Mouse (Mus musculus): ENCODE measurements around the gene Mpdu1.

The Mpdu1 gene

GRCm38 (mm10) chr11:69689891-69690290 is 27.4 kb upstream of the Mpdu1 start:
- no peak for DNase-seq

- DNase-seq, result no peak
These were observed 24.6 kb upstream of the Mpdu1 start for GRCm38 (mm10) chr11:69687061-69687460.

DNA sequence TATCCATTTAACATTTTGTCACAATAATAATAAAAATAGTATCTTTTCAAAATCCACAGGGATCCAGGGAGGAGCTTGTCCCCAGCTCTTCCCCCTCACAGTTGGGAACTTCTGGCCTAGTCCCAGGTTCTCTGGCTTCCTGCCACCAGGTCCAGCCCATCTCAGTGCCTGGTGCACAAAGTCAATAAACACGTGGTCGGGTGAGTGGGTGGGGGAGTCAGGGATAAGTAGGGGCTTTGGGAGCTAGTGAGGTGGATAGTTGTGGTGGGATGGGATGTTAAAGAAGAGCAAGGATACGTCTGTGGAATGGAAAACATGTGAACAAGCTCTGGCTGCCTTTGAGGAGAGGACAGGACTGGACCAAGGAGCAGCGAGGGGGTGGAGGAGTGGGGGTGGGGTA is 23.9 kb upstream of the Mpdu1 start:
- no peak for DNase-seq

DNA sequence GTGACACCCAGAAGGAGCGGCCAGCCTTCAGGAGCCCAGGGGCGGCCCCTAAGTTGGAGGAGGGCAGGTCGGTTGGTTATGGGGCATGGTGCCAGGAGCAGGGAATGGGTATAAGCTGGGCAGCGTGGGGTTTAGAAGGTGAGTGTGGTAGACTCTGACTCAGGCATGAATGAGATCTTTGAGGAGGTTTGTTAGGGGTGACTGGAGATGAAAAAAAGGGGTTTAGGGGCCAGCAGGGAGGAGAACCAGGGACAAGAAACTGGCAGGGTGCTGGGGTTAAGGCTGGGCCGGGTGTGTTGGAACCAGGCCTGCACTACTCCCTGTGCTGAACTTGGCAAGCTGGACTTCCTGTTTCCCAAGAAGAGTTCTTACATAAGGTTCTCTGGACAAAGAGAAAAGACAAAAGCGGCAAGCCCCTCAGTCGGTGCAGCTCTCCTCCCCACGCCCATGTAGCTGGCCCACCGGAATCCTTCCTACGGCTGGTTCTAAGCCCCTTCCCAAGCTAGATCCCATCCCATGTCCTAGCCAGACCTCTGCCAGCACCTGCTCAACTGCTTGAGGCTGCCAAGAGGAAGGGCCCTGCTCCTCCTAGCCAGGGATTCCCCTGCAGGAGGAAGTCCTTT is 23.2 kb upstream of the Mpdu1 start, which contains the start of gene Tnfsf13:
Tnfsf13 (minus strand) TSS at position 259 of the 623 bp plus-strand sequence.
- DNase-seq, result no peak

DNA sequence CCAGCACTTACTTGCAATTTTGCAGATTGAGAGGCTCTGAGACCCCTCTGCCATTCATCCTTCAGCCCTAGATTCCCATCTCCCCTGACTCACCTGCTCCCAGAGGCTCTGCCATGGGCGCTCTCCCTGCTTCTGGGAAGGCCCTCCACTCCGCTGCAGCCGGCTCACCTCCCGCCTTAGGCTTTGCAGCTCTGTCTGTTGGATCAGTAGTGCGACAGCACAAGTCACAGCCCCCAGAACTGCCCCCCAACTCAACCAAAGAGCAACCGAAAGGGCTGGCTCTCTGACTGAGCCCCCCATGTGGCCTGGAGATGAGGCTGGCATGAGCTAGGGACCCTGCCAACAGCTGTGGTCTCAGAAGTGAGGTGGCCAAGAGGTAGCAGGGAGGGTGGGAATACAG is 22.5 kb upstream of the Mpdu1 start:
- no peak for DNase-seq

GRCm38 (mm10) chr11:69684128-69684745 is 21.8 kb upstream of the Mpdu1 start:
- no peak for DNase-seq

DNA sequence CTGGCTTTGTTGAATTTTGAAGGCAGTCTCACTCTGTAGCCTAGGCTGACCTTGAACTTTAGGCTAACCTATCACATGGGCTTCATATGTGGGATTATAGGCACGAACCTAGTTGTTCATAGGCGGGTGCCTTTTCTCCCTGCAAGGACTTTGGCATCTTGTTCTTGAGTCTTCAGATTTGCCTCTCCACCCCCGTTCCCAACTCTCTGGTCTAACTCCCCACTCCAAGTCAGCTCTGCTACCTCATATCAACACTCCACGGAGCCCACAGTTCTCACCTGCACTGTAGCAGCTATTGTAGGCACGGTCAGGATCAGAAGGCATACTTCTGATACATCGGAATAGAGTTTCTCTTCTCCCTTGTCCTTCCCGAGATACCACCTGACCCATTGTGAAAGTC is 21.1 kb upstream of the Mpdu1 start:
- DNase-seq, result no peak

DNA sequence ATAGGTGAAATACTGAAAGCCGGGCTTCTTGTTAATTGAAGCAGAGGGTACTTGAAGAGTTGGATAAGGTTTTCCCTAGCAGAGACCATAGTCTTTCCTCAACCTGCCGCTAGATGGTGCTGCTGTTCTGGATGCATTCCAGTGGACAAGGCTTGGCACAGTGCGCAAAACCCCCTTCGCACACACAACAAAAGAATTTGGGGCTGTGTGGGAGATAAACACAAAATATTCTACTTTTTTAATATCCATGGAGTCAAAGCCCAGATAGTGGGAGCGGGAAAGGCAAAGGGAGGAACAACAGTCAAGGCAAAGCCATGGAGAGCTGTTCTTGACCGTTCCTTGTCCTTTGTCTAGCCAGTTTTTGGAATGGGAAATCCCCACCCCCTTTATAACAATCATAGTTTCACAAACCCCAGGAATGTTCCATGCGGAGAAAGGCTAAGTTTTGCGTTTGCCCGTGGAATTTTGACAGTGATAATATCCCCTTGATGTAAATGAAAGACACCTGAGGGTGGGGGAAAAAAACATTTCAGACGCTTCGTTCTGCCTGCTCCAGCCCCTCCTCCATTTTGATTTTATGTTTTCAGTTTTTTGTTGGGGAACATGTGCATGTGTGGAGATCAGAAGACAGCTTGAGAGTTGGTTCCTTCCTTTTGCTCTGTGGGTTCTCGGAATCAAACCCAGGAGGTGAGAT is 20.5 kb upstream of the Mpdu1 start:
- DNase-seq, result peak; percentile 89

DNA sequence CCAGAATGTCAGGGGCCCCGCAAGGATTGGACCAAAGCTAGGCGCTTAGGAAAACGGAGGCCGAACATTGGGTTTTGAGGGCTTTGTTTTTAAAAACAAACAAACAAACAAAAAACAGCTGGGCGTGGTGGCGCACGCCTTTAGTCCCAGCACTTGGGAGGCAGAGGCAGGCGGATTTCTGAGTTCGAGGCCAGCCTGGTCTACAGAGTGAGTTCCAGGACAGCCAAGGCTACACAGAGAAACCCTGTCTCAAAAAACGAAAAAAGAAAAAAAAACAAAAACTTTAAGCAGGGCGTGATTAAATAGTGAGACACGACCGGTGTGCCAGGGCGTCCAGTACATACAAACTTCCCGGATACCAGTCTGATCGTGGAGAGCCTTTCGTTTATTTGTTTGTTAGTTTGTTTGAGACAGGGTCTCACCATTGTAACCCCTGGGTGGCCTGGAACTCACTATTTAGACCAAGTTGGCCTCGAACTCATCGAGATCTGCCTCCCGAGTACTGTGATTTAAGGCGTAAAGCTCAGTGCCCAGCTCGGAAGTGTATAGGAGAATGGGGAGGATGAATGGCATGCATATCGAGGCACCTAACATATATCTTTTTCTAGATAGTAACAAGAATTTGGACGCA is 19.9 kb upstream of the Mpdu1 start:
- DNase-seq, result no peak

- DNase-seq, result peak; percentile 98
These were observed 19.1 kb upstream of the Mpdu1 start, which contains the start of gene Senp3 for GRCm38 (mm10) chr11:69681314-69682208. Senp3 (minus strand) TSS chr11:69682084.

DNA sequence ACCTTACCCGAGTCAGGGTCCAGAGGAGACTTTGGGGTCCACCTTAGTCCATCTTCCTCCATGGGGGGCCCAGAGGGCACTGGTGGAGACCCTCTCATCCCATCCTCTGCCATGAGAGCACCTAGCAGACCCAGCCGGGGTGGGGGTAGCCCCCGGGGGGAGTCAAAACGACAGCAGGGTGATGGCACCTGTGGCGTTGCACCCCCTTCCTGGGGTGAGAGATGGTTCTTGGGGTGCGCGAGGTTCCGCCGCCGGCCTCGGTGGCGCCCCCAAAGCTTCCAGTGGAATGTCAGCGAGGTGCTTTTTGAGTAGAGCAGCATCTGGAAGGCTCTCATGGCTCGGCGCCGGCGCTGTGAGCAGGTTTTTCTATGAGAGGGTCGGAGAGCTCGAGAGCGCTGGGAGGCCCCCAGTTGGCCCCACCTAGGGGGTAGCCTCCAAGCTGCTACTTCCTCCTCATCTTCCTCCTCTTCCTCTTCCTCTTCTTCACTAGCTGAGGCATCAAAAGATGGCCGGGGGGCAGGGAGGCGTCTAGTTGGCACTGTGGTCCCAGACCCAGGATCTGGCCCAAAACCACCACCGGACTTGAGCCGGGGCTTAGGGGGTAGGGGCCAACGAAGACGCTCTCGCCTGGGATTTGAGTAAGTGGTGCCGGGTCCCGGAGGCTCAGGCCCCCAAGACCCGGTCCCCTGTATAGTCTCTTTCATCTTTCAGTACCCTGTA is 17.9 kb upstream of the Mpdu1 start:
- DNase-seq, result no peak

DNA sequence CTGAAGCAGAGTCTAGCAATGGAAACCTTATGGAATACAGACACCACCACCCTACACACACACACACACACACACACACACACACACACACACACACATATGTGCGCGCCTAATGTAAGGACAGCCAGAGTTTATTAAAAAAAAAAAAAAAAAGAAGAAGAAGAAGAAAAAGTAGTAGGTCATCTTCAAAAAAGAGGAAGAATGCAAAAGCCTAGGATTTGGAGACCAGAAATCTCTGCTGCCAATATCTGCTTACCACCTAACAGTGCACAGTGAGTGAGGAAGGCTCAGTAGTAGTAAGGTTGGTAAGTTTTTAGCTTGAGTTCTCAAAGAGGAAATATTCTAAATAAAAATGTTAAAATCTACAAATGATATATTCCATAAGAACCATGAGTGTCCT is 16.7 kb upstream of the Mpdu1 start:
- DNase-seq, result no peak

DNA sequence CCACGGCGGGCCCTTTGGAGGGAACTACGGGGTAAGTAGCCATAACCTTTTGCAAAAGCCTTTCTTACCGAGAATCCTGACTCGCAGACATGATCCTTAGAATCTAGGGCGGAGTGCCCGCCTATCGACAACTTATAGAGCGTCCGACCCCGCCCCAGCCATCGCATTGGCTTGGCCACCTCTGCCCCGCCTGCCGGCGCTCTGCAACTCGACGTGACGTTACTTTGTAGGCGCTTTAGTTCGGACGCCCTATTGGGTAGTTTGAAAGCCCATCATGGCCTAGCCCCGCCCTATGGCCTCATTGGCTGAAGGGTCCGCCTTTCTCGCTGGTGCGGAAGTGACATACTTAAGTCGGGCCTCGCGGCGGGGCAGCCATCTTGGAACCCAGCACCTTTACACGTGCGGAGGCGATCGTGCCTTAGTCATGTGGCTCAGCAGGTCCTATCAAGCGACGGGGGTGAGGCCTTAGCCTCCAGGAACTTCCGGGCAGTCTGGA is 9.8 kb upstream of the Mpdu1 start, which contains the start of gene Eif4a1:
Eif4a1 (minus strand) TSS at position 213 of the 496 bp plus-strand sequence.
- peak; percentile 99 for DNase-seq

- DNase-seq, result no peak
These were observed 9.3 kb upstream of the Mpdu1 start for GRCm38 (mm10) chr11:69671726-69672124.

DNA sequence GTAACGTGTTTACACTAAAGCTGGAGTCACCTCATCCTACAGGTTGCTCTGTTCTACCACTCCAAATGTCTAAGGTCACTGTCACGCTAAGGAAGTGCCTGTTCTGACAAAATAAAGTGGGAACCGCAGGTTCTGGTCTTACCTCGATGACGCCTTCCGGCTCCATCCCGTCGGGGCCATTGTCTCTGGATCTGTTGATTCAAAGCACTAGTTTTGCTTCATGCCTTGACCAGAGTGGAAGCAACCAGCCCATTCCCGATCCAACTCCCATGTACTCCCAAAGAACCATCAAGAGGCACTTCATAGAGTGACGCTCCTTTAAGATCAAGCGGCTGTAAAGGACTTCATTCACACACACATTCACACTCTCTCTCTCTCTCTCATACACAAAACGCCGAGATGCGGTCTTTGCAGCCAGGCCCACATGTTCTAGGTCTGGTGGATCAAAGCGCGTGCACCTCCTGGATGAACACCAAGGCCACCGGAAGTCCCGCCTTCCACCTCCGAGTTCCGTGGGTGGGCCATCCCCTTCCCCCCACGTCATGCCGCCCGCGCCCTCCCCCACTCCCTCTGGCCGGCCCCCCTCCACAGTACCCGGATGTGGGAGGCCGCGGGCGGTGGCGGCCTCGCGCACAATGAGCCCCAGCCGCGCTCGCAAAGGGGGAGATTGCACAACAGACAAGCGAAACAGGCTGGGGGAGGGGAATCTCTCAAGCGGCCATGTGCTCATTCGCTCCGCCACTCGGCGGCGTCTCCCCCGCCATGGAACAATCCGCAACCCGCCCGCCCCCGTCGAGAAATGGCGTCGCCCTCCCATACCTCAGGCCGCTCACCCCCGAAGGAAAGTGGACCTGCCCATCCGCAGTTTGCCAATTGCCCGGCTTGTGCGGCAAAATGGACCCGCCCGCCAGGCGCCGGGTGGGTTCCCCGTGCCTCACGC is 8.6 kb upstream of the Mpdu1 start:
- peak; percentile 93 for DNase-seq

- no peak for DNase-seq
These were observed 4.2 kb upstream of the Mpdu1 start for GRCm38 (mm10) chr11:69666665-69667005.

DNA sequence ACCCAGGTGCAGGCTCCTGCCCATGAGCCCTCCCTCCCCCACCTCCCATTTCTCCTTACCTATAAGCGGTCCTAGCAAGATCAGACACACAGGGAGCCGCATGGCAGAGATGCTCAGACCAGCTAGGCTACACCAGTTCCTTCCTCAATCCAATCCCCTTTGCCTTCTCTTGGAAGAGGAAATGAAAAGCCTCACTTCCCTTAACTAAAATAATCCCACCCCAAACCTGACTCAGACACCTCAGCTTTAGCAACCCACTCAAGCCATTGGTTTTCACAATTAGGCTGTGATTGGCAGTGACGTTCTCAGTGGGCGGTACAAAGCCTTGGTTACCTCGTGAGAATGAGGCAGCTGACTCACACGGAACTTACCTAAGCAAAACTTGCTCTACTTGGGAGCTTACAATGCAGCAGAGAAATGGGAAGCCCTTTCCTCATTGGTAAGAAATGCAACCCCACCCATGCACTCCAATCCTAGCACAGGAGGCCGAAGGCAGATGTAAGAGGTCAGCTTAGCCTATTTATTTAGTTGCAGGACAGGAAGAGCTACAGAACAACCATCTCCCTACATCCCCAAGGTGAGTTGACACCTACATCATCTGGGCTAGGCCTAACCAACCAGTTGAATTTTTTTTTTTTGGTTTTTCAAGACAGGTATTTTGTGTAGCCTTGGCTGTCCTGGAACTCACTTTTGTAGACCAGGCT is 3.7 kb upstream of the Mpdu1 start, which contains the start of gene Cd68:
Cd68 (minus strand) TSS at position 193 of the 704 bp plus-strand sequence.
- peak; percentile 58 for DNase-seq

DNA sequence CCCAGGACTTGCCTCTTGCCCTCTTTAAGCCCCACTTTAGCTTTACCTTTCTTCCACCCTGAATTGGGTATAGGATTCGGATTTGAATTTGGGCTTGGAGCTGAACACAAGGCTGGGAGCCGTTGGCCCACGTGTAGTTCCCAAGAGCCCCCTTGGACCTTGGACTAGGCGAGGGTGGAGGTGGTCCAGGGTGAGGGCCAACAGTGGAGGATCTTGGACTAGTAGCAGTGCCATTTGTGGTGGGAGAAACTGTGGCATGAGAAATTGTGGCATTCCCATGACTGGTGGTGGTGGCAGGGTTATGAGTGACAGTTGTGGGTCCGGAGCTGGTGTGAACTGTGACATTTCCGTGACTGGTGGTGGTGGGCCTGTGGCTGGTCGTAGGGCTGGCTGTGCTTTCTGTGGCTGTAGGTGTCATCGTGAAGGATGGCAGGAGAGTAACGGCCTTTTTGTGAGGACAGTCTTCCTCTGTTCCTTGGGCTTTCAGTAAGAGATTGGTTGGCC is 3.1 kb upstream of the Mpdu1 start:
- DNase-seq, result no peak

DNA sequence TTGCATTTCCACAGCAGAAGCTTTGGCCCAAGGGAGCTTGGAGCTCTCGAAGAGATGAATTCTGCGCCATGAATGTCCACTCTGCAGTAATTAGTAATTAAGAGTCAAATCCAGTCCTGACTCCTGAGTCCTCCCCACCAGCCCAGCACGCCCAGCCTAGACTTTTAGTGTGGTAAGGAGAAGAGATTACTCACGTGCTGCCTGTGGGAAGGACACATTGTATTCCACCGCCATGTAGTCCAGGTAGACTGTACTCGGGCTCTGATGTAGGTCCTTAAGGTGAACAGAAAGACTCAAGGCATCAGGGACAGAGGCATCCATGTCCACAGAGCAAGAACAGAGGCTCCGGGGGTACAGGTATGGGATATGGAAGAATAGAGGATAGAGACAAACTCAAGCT is 2.4 kb upstream of the Mpdu1 start:
- DNase-seq, result no peak

DNA sequence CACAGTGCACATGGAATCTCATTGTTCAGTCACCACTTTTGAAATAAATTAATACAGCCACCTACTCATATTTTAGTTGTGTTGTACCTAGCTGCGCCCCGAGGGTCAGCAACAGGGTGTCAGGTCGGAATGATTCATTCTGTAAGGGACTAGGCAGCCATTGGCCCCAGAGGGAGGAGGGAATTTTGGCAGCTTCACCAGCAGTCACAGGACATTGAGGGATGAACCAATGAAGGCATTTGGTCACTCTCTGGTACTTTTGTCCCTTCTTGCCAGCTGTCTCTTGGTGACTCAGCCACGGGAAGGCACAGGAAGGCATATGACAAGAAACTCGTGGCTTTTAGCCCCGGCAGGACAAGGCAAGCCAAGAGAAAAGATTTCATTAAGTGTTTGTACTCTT is 1.4 kb upstream of the Mpdu1 start:
- no peak for DNase-seq
